Mouse (Mus musculus): ENCODE results near the gene Taf5l. TPM values are rescaled to one million over a fixed set of nuclear protein-coding genes. Genes with fewer than 3 reads are reported as not detected.
"Not testable (repeated sequence)": the region's sequence is repeated elsewhere in the genome, so short reads cannot be mapped to it uniquely, and the experiment has no call there.

Gene Taf5l
- polyA plus RNA-seq, 1 experiment, result 15.7 TPM

- Histone ChIP-seq H3K4me1 (ENCODE audit: control insufficient read depth, insufficient read depth, low read length) (peaks cover 16% of the 10 kb centered on the region), H3K4me3 (ENCODE audit: insufficient read depth, low read length) (no peak overlapping the region), H3K27ac (ENCODE audit: insufficient read depth, low read depth, low read length) (no peak overlapping the region)
- TF ChIP-seq CTCF (IDR thresholded peaks at IDR 0.05; ENCODE audit: low read depth, low read length) (no peak), POLR2A (IDR thresholded peaks at IDR 0.05; ENCODE audit: borderline replicate concordance, low read depth, low read length) (no peak)
These were observed 43.7 kb downstream of the Taf5l start for GRCm38 (mm10) chr8:123977499-123977898.

- TF ChIP-seq POLR2A (IDR thresholded peaks at IDR 0.05; ENCODE audit: borderline replicate concordance, low read depth, low read length) (no peak), CTCF (IDR thresholded peaks at IDR 0.05; ENCODE audit: low read depth, low read length) (no peak)
- peaks cover 6% of the 10 kb centered on the region for H3K4me1 ChIP-seq (ENCODE audit: control insufficient read depth, insufficient read depth, low read length)
- no peak overlapping the region for H3K4me3 ChIP-seq (ENCODE audit: insufficient read depth, low read length)
- H3K27ac ChIP-seq (ENCODE audit: insufficient read depth, low read depth, low read length), result no peak overlapping the region
These were observed 47.7 kb downstream of the Taf5l start for GRCm38 (mm10) chr8:123973495-123973894.

DNA sequence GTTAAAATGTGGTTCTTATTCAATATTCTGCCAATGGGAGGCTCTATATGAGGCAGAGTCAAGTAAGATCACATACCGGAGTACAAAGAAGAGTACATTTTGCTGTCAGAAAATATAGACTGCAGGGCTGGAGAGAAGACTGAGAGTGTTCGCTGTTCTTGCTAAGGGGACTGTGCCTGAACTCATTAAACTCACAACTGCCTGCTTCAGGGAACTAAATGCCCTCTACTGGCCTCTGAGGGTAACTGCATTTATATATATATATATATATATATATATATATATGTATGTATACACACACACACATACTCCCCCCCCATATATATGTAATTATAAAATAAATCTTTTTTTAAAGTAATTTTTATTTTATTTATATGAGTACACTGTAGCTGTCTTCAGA, 54.3 kb downstream of the Taf5l start:
- H3K4me1 ChIP-seq (ENCODE audit: control insufficient read depth, insufficient read depth, low read length), result no peaks in the 10 kb centered on the region
- TF ChIP-seq CTCF (IDR thresholded peaks at IDR 0.05; ENCODE audit: low read depth, low read length), result no peak
- no peak for TF ChIP-seq POLR2A (IDR thresholded peaks at IDR 0.05; ENCODE audit: borderline replicate concordance, low read depth, low read length)
- no peak overlapping the region for H3K27ac ChIP-seq (ENCODE audit: insufficient read depth, low read depth, low read length)
- no peak overlapping the region for H3K4me3 ChIP-seq (ENCODE audit: insufficient read depth, low read length)

DNA sequence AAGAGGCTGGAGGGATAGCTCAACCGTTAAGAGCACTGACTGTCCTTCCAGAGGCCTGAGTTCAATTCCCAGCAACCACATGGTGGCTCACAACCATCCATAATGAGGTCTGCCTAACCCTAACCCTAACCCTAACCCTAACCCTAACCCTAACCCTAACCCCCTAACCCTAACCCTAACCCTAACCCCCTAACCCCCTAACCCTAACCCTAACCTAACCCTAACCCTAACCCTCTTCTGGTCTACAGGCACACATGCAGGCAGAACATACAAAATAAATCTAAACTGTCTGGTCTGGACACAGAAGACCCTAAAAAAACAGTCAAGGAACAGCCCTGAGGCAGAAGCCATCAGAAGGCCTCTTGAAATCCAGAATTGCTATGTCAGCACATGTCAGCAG, 59.8 kb downstream of the Taf5l start:
- TF ChIP-seq CTCF (IDR thresholded peaks at IDR 0.05; ENCODE audit: low read depth, low read length), result no peak
- TF ChIP-seq POLR2A (IDR thresholded peaks at IDR 0.05; ENCODE audit: borderline replicate concordance, low read depth, low read length), result no peak
- no peak overlapping the region for H3K27ac ChIP-seq (ENCODE audit: insufficient read depth, low read depth, low read length)
- no peak overlapping the region for H3K4me3 ChIP-seq (ENCODE audit: insufficient read depth, low read length)
- H3K4me1 ChIP-seq (ENCODE audit: control insufficient read depth, insufficient read depth, low read length), result no peaks in the 10 kb centered on the region

DNA sequence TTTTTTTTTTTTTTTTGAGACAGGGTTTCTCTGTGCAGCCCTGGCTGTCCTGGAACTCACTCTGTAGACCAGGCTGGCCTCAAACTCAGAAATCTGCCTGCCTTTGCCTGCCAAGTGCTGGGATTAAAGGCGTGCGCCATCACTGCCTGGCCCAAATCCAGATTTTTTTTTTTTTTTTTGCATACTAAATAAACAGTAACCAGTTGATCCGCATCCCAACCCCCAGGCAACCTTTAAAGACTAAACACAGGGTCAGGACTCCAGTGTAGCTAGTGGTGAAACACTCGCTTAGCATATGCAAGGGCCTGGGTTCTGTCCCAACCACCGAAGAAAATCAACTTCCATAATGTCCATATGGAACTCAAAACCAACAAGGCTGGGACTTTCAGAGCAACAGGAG, 60.6 kb downstream of the Taf5l start:
- not testable (repeated sequence) for H3K27ac ChIP-seq (ENCODE audit: insufficient read depth, low read depth, low read length); H3K4me3 ChIP-seq (ENCODE audit: insufficient read depth, low read length)

DNA sequence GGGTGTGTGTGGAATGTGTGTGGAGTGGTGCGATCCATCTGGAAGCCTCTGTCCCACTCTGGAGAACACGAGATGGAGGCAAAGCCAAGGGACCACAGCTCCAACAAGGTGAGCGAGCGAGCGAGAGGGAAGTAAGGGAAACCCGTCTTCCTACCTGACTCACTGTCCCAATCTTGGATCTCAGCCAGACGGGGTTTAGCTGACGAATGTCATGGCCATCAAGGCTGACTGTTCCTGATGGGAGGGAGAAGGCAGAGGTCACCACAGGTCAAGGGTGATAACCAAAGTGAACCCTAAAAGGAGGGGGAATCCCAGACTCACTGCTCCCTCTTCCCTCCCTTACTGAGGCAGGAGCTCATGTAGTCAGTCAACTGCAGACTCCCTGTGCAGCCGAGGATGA, 61.1 kb downstream of the Taf5l start:
- no peak overlapping the region for H3K4me3 ChIP-seq (ENCODE audit: insufficient read depth, low read length)
- TF ChIP-seq CTCF (IDR thresholded peaks at IDR 0.05; ENCODE audit: low read depth, low read length), result no peak
- TF ChIP-seq POLR2A (IDR thresholded peaks at IDR 0.05; ENCODE audit: borderline replicate concordance, low read depth, low read length), result no peak
- no peaks in the 10 kb centered on the region for H3K4me1 ChIP-seq (ENCODE audit: control insufficient read depth, insufficient read depth, low read length)

More for the DNA sequence above, 60.6 kb downstream of the Taf5l start:
- H3K4me1 ChIP-seq (ENCODE audit: control insufficient read depth, insufficient read depth, low read length), result not testable (repeated sequence)

GRCm38 (mm10) chr8:123959473-123959872, 61.7 kb downstream of the Taf5l start:
- TF ChIP-seq CTCF (IDR thresholded peaks at IDR 0.05; ENCODE audit: low read depth, low read length), result no peak
- no peak for TF ChIP-seq POLR2A (IDR thresholded peaks at IDR 0.05; ENCODE audit: borderline replicate concordance, low read depth, low read length)
- no peaks in the 10 kb centered on the region for H3K4me1 ChIP-seq (ENCODE audit: control insufficient read depth, insufficient read depth, low read length)
- H3K27ac ChIP-seq (ENCODE audit: insufficient read depth, low read depth, low read length), result no peak overlapping the region
- H3K4me3 ChIP-seq (ENCODE audit: insufficient read depth, low read length), result no peak overlapping the region

More for the DNA sequence above, 61.1 kb downstream of the Taf5l start:
- no peak overlapping the region for H3K27ac ChIP-seq (ENCODE audit: insufficient read depth, low read depth, low read length)

- Histone ChIP-seq H3K4me1 (ENCODE audit: control insufficient read depth, insufficient read depth, low read length) (no peaks in the 10 kb centered on the region), H3K4me3 (ENCODE audit: insufficient read depth, low read length) (no peak overlapping the region), H3K27ac (ENCODE audit: insufficient read depth, low read depth, low read length) (no peak overlapping the region)
- no peak for TF ChIP-seq CTCF (IDR thresholded peaks at IDR 0.05; ENCODE audit: low read depth, low read length)
- no peak for TF ChIP-seq POLR2A (IDR thresholded peaks at IDR 0.05; ENCODE audit: borderline replicate concordance, low read depth, low read length)
These were observed 63.1 kb downstream of the Taf5l start for GRCm38 (mm10) chr8:123958130-123958529.

DNA sequence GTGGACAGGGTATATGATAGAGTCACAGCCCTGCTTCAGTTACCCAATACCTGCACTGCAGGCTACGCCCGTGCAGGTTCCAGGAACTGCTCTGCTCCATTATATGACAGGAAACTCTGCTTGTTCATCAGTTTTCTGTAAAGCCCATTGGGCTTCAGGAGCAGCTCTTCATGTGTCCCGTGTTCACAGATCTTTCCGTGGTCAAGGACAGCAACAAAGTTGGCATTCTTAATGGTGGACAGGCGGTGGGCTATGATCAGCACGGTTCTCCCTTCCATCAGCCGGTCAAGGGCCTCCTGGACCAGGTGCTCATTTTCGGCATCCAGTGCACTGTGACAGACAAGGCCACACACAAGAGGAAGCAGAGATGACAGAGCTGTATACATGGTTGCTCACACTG, 67.0 kb downstream of the Taf5l start:
- H3K27ac ChIP-seq (ENCODE audit: insufficient read depth, low read depth, low read length), result no peak overlapping the region
- H3K4me1 ChIP-seq (ENCODE audit: control insufficient read depth, insufficient read depth, low read length), result no peaks in the 10 kb centered on the region
- no peak overlapping the region for H3K4me3 ChIP-seq (ENCODE audit: insufficient read depth, low read length)
- TF ChIP-seq CTCF (IDR thresholded peaks at IDR 0.05; ENCODE audit: low read depth, low read length), result no peak
- no peak for TF ChIP-seq POLR2A (IDR thresholded peaks at IDR 0.05; ENCODE audit: borderline replicate concordance, low read depth, low read length)

DNA sequence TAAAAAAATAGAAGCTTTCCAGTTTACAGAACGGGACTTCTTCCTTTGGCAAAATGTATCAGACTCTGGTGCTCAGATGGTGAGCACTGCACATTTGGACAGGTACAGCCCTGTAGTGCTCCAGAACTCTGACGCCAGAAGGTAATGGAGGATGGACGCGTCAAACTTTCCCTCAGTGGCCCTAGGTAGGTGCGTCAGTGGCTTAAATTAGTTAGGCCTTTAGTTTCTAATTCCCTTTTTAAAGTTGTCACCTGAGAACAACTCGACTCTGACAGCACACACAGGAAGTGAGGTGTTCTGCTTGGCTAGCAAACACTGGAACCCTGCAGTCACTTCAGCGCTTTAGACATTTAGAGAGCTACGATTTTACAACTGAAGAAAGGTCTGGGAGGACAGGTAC, 67.5 kb downstream of the Taf5l start:
- TF ChIP-seq POLR2A (IDR thresholded peaks at IDR 0.05; ENCODE audit: borderline replicate concordance, low read depth, low read length) (no peak), CTCF (IDR thresholded peaks at IDR 0.05; ENCODE audit: low read depth, low read length) (no peak)
- H3K4me3 ChIP-seq (ENCODE audit: insufficient read depth, low read length), result no peak overlapping the region
- H3K27ac ChIP-seq (ENCODE audit: insufficient read depth, low read depth, low read length), result no peak overlapping the region
- H3K4me1 ChIP-seq (ENCODE audit: control insufficient read depth, insufficient read depth, low read length), result no peaks in the 10 kb centered on the region

Data from bone marrow macrophage, adult 2 months (primary cell).